Mouse (Mus musculus) cortical plate, adult 2 months (tissue): ENCODE data around the gene Btbd35f22. TPM values are rescaled to one million over a fixed set of nuclear protein-coding genes. Genes with fewer than 3 reads are reported as not detected.
"Not testable (repeated sequence)": the region's sequence is repeated elsewhere in the genome, so short reads cannot be mapped to it uniquely, and the experiment has no call there.

Experiments used
- H3K27ac ChIP-seq: fragments of 200-500 bp; 2 replicates; pipeline ENCODE4 v1.5.1; 2012; ENCODE audit warnings: low read length, control low read depth, inconsistent platforms; ENCODE audit not compliant: insufficient read depth
- H3K4me1 ChIP-seq: fragments of 200-500 bp; 2 replicates; pipeline ENCODE4 v1.6.1; 2011; ENCODE audit warnings: low read length; ENCODE audit not compliant: control insufficient read depth, insufficient read depth
- H3K4me3 ChIP-seq: fragments of 200-500 bp; 2 replicates; pipeline ENCODE4 v1.5.1; 2011; ENCODE audit warnings: mild to moderate bottlenecking, low read length, control low read depth; ENCODE audit not compliant: insufficient read depth
- polyA plus RNA-seq: library from polyadenylated mRNA; depleted of rRNA; stranded (reverse); fragments of >200 nt; gene quantifications from 2 replicates; pipeline ENCODE4 v1.2.3, GENCODE M21; 2012; rRNA removed

Gene Btbd35f22
- not detected in 2 replicates for polyA plus RNA-seq

DNA sequence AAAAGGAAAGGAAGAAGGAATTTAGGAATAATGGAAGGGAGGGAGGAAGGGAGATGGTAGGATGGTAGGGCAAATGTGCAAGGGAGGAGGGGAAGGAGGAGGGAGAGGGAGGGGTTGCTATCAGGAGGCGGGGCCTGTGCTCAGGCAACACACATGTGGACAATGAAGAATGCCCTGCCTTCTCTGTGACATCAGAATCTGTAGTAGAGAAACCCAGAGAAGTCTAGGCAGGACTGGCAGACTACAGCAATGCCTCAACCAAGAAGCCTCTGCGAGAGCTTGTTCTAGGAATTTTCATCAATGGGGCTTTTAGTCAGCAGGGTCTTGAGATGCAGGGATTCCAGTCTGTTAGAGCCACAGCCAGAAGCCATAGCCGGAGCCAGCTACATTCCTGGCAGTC, at the start of gene Btbd35f22:
Gene Btbd35f22 (plus strand): TSS at position 301 of the 400 bp plus-strand sequence.
- not testable (repeated sequence) for H3K4me1 ChIP-seq, H3K4me3 ChIP-seq, H3K27ac ChIP-seq

Other genes with a start within 250 kb of the Btbd35f22 start
- gene Gm21637, start 85.8 kb upstream of the Btbd35f22 start, polyA plus RNA-seq, result not detected in 2 replicates
- gene Btbd35f2, start 230.6 kb downstream of the Btbd35f22 start, polyA plus RNA-seq, result not detected in 2 replicates